Mouse (Mus musculus): ENCODE measurements around the gene Actrt3. TPM values are rescaled to one million over a fixed set of nuclear protein-coding genes. Genes with fewer than 3 reads are reported as not detected.

Actrt3 gene
- polyA plus RNA-seq, 1 experiment from 2014 or later, result 0.24 TPM

- WGBS, result 95% methylated on average over 4 of the region's 4 CpGs
- no peak for ATAC-seq (ENCODE audit: insufficient number of reproducible peaks, low FRiP score, low TSS enrichment, low read depth)
- H3K4me1 ChIP-seq (ENCODE audit: control insufficient read depth, insufficient read depth, low read length), result no peaks in the 10 kb centered on the region
Measured at GRCm38 (mm10) chr3:30610930-30611329, 11.2 kb upstream of the Actrt3 start.

DNA sequence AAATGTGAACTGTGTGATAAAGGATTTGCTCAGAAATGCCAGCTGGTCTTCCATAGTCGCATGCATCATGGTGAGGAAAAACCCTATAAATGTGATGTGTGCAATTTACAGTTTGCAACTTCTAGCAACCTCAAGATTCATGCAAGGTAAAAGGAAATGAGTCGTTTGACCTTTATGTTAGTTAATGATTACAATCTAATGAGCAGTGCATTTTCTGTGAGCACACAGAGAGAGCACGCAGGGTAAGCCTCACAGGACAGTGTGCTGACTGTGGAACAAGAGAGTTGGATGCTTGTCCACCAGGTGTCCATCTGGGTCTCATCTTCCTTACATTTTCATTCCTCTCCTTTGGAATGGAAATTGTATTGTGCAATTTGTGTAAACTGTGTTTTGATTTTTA is 9.3 kb upstream of the Actrt3 start:
- H3K4me3 ChIP-seq (ENCODE audit: low read depth, low read length), result no peak overlapping the region
- peaks cover 26% of the 10 kb centered on the region for H3K36me3 ChIP-seq (ENCODE audit: control insufficient read depth, insufficient read depth, low read length)
- 92% methylated on average over 3 of the region's 3 CpGs for WGBS
- no peak overlapping the region for H3K9ac ChIP-seq (ENCODE audit: low read length)
- no peak overlapping the region for H3K4me2 ChIP-seq (ENCODE audit: low read depth, severe bottlenecking)
- H3K4me1 ChIP-seq (ENCODE audit: control insufficient read depth, insufficient read depth, low read length), result no peaks in the 10 kb centered on the region
- H3K27me3 ChIP-seq (ENCODE audit: control insufficient read depth, insufficient read depth, low read length), result no peaks in the 10 kb centered on the region
- DNase-seq (ENCODE audit: low spot score) (no peak), ATAC-seq (ENCODE audit: insufficient number of reproducible peaks, low FRiP score, low TSS enrichment, low read depth) (no peak)
- H3K27ac ChIP-seq (replicated peaks; ENCODE audit: low read depth, low read length), result no peak overlapping the region
- H3K9me3 ChIP-seq (ENCODE audit: control insufficient read depth, low read length), result no peaks in the 10 kb centered on the region

More at GRCm38 (mm10) chr3:30610930-30611329, 11.2 kb upstream of the Actrt3 start:
- Histone ChIP-seq H3K27ac (replicated peaks; ENCODE audit: low read depth, low read length) (no peak overlapping the region), H3K9me3 (ENCODE audit: control insufficient read depth, low read length) (no peaks in the 10 kb centered on the region), H3K9ac (ENCODE audit: low read length) (no peak overlapping the region), H3K4me3 (ENCODE audit: low read depth, low read length) (no peak overlapping the region), H3K36me3 (ENCODE audit: control insufficient read depth, insufficient read depth, low read length) (peaks cover 29% of the 10 kb centered on the region), H3K27me3 (ENCODE audit: control insufficient read depth, insufficient read depth, low read length) (no peaks in the 10 kb centered on the region), H3K4me2 (ENCODE audit: low read depth, severe bottlenecking) (no peak overlapping the region)
- DNase-seq (ENCODE audit: low spot score), result no peak

DNA sequence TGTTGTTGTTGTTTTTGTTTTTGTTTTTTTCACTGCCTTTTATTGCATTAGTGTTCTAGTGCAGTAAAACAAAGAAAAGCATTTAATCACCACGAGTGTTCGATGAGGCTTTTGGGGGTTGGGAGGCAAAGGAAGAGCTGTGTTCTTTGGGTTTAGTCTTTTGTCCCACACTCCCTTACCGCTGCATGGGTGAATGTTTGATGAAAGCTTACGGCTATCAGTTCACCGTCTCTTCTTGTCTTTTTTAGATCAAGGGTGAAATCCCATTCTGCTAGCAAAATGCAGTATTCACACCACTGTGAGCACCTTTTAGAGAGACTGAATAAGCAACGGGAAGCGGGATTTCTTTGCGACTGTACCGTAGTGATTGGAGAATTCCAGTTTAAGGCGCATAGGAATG is 3.5 kb upstream of the Actrt3 start:
- Histone ChIP-seq H3K36me3 (ENCODE audit: control insufficient read depth, insufficient read depth, low read length) (peaks cover 6% of the 10 kb centered on the region), H3K9ac (ENCODE audit: low read length) (no peak overlapping the region), H3K4me1 (ENCODE audit: control insufficient read depth, insufficient read depth, low read length) (peaks cover 7% of the 10 kb centered on the region; the same call in 1 of the 2 replicates), H3K4me3 (ENCODE audit: low read depth, low read length) (peak overlapping the region; percentile 93), H3K9me3 (ENCODE audit: control insufficient read depth, low read length) (no peaks in the 10 kb centered on the region), H3K27ac (replicated peaks; ENCODE audit: low read depth, low read length) (no peak overlapping the region), H3K4me2 (ENCODE audit: low read depth, severe bottlenecking) (peak overlapping the region; percentile 40), H3K27me3 (ENCODE audit: control insufficient read depth, insufficient read depth, low read length) (0 out of 2 replicates have a peak, but pooled peaks cover 2% of the 10 kb centered on the region)
- DNase-seq (ENCODE audit: low spot score) (no peak), ATAC-seq (ENCODE audit: insufficient number of reproducible peaks, low FRiP score, low TSS enrichment, low read depth) (no peak)
- WGBS, result 44% methylated on average over 10 of the region's 10 CpGs

DNA sequence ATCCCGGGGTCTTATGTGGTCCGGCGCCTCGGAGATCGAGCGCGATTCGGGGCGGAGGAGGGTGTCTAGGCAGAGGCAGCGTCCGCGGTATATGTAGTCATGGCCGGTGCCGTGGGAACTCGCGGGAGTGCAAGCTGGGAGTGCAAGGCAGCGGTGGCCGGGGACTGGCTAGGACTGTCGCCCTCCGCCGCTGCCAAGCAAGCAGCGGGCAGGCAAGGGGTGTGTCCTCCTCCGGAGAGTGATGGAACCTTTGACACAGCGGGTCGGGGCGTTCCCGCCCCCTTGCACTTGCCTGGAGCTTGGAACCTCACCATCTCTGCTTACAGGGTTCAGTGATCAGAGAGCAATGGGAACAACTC is 3.0 kb upstream of the Actrt3 start:
- Histone ChIP-seq H3K4me1 (ENCODE audit: control insufficient read depth, insufficient read depth, low read length) (peaks cover 7% of the 10 kb centered on the region; the same call in 1 of the 2 replicates), H3K4me3 (ENCODE audit: low read depth, low read length) (peak overlapping the region; percentile 93), H3K36me3 (ENCODE audit: control insufficient read depth, insufficient read depth, low read length) (peaks cover 6% of the 10 kb centered on the region), H3K27me3 (ENCODE audit: control insufficient read depth, insufficient read depth, low read length) (0 out of 2 replicates have a peak, but pooled peaks cover 2% of the 10 kb centered on the region), H3K9ac (ENCODE audit: low read length) (peak overlapping the region; percentile 82), H3K27ac (replicated peaks; ENCODE audit: low read depth, low read length) (peak overlapping the region; percentile 86), H3K9me3 (ENCODE audit: control insufficient read depth, low read length) (no peaks in the 10 kb centered on the region), H3K4me2 (ENCODE audit: low read depth, severe bottlenecking) (peak overlapping the region; percentile 40)
- 0% methylated on average over 27 of the region's 27 CpGs for WGBS
- DNase-seq (ENCODE audit: low spot score), result no peak
- peak; percentile 68; the same call in 1 of the 2 replicates for ATAC-seq (ENCODE audit: insufficient number of reproducible peaks, low FRiP score, low TSS enrichment, low read depth)

GRCm38 (mm10) chr3:30602065-30602739 is 2.5 kb upstream of the Actrt3 start, which contains the start of gene Mynn:
Mynn (plus strand) TSS chr3:30602065.
- H3K4me1 ChIP-seq (ENCODE audit: control insufficient read depth, insufficient read depth, low read length), result peaks cover 7% of the 10 kb centered on the region; the same call in 1 of the 2 replicates
- under 1% methylated on average over 40 of the region's 40 CpGs for WGBS
- 0 out of 2 replicates have a peak, but pooled peaks cover 2% of the 10 kb centered on the region for H3K27me3 ChIP-seq (ENCODE audit: control insufficient read depth, insufficient read depth, low read length)
- peak within 1 kb of the TSS; percentile 75 for H3K4me2 ChIP-seq (ENCODE audit: low read depth, severe bottlenecking)
- DNase-seq (ENCODE audit: low spot score) (peak; percentile 97), ATAC-seq (ENCODE audit: insufficient number of reproducible peaks, low FRiP score, low TSS enrichment, low read depth) (peak; percentile 95)
- peak within 1 kb of the TSS; percentile 93 for H3K4me3 ChIP-seq (ENCODE audit: low read depth, low read length)
- peak within 1 kb of the TSS; percentile 82 for H3K9ac ChIP-seq (ENCODE audit: low read length)
- peaks cover 6% of the 10 kb centered on the region for H3K36me3 ChIP-seq (ENCODE audit: control insufficient read depth, insufficient read depth, low read length)
- no peaks in the 10 kb centered on the region for H3K9me3 ChIP-seq (ENCODE audit: control insufficient read depth, low read length)
- H3K27ac ChIP-seq (replicated peaks; ENCODE audit: low read depth, low read length), result peak within 1 kb of the TSS; percentile 86

DNA sequence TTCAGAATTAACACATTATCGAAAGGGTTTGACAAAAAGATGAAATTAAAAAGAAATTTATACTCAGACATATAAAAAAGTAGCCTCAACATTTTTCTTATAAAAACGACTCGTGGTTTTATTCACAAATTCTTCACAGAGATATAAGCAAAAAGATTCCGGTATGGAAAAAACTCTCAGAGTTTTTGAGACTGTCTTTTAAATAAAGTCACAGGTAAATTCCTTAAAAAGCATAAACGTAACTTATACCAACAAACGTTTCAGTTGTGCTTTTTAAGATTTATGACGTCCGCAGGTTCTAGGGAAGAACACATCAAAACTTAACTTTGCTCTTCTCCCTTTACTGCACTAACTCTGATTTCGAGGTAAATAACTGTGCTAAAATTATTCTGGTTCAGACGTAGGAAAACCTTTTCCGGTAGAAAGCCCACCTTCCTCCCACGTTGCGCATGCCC is 1.9 kb upstream of the Actrt3 start:
- Histone ChIP-seq H3K36me3 (ENCODE audit: control insufficient read depth, insufficient read depth, low read length) (peaks cover 6% of the 10 kb centered on the region), H3K4me1 (ENCODE audit: control insufficient read depth, insufficient read depth, low read length) (peaks cover 7% of the 10 kb centered on the region; the same call in 1 of the 2 replicates), H3K4me2 (ENCODE audit: low read depth, severe bottlenecking) (peak overlapping the region; percentile 75), H3K9me3 (ENCODE audit: control insufficient read depth, low read length) (no peaks in the 10 kb centered on the region), H3K27me3 (ENCODE audit: control insufficient read depth, insufficient read depth, low read length) (0 out of 2 replicates have a peak, but pooled peaks cover 2% of the 10 kb centered on the region), H3K9ac (ENCODE audit: low read length) (no peak overlapping the region), H3K27ac (replicated peaks; ENCODE audit: low read depth, low read length) (peak overlapping the region; percentile 86; the same call in 1 of the 2 replicates), H3K4me3 (ENCODE audit: low read depth, low read length) (peak overlapping the region; percentile 93)
- WGBS, result under 1% methylated on average over 13 of the region's 13 CpGs
- ATAC-seq (ENCODE audit: insufficient number of reproducible peaks, low FRiP score, low TSS enrichment, low read depth) (no peak), DNase-seq (ENCODE audit: low spot score) (no peak)

- Histone ChIP-seq H3K36me3 (ENCODE audit: control insufficient read depth, insufficient read depth, low read length) (peaks cover 3% of the 10 kb centered on the region), H3K4me3 (ENCODE audit: low read depth, low read length) (peak overlapping the region; percentile 48), H3K9ac (ENCODE audit: low read length) (no peak overlapping the region), H3K9me3 (ENCODE audit: control insufficient read depth, low read length) (no peaks in the 10 kb centered on the region), H3K4me2 (ENCODE audit: low read depth, severe bottlenecking) (peak overlapping the region; percentile 75), H3K4me1 (ENCODE audit: control insufficient read depth, insufficient read depth, low read length) (peaks cover 7% of the 10 kb centered on the region; the same call in 1 of the 2 replicates), H3K27ac (replicated peaks; ENCODE audit: low read depth, low read length) (no peak overlapping the region), H3K27me3 (ENCODE audit: control insufficient read depth, insufficient read depth, low read length) (0 out of 2 replicates have a peak, but pooled peaks cover 2% of the 10 kb centered on the region)
- DNase-seq (ENCODE audit: low spot score), result peak; percentile 90
- ATAC-seq (ENCODE audit: insufficient number of reproducible peaks, low FRiP score, low TSS enrichment, low read depth), result no peak
- under 1% methylated on average over 17 of the region's 17 CpGs for WGBS
Measured at GRCm38 (mm10) chr3:30601175-30601574, 1.4 kb upstream of the Actrt3 start.

DNA sequence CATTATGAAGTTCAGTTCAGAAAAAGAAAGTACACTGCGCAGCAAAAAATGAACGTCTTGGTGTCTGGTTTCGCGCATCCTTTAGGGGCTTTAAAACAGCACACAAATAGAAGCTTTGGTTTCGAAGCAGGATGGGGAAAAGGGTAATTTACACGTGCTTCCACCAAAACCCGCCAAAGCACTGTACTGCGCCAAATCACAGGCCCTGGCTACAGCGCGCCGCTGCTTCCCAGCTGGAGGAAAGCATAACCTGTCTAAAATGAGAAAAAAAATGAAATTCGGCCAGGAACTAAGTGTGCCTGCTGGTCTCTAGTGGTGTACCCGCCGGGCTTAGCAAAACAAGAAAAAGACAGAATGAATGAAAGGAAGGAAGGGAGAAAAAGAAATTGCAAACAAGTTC is 978 bp upstream of the Actrt3 start:
- Histone ChIP-seq H3K4me1 (ENCODE audit: control insufficient read depth, insufficient read depth, low read length) (peaks cover 10% of the 10 kb centered on the region; the same call in 1 of the 2 replicates), H3K27ac (replicated peaks; ENCODE audit: low read depth, low read length) (0 out of 2 replicates have a peak overlapping the region, but pooled peaks have one; percentile 14), H3K36me3 (ENCODE audit: control insufficient read depth, insufficient read depth, low read length) (peaks cover 2% of the 10 kb centered on the region; the same call in 1 of the 2 replicates), H3K4me2 (ENCODE audit: low read depth, severe bottlenecking) (peak overlapping the region; percentile 75), H3K4me3 (ENCODE audit: low read depth, low read length) (peak overlapping the region; percentile 48), H3K9me3 (ENCODE audit: control insufficient read depth, low read length) (no peaks in the 10 kb centered on the region), H3K9ac (ENCODE audit: low read length) (0 out of 2 replicates have a peak overlapping the region, but pooled peaks have one; percentile 7), H3K27me3 (ENCODE audit: control insufficient read depth, insufficient read depth, low read length) (0 out of 2 replicates have a peak, but pooled peaks cover 2% of the 10 kb centered on the region)
- DNase-seq (ENCODE audit: low spot score) (peak; percentile 61), ATAC-seq (ENCODE audit: insufficient number of reproducible peaks, low FRiP score, low TSS enrichment, low read depth) (no peak)
- WGBS, result under 1% methylated on average over 14 of the region's 14 CpGs
